Mouse (Mus musculus) right cerebral cortex, adult 2 months (tissue): Measurements from ENCODE around the gene Jak2.
A peak's percentile ranks its signal among the peaks of the same experiment; 100 is the strongest.

Source experiments
- DNase-seq, 2 experiments: peaks; one replicate each; pipeline ENCODE4 v3.0.0; 2021 to 2022; ENCODE audit warnings: low spot score in 2 of 2

Jak2 gene

DNA sequence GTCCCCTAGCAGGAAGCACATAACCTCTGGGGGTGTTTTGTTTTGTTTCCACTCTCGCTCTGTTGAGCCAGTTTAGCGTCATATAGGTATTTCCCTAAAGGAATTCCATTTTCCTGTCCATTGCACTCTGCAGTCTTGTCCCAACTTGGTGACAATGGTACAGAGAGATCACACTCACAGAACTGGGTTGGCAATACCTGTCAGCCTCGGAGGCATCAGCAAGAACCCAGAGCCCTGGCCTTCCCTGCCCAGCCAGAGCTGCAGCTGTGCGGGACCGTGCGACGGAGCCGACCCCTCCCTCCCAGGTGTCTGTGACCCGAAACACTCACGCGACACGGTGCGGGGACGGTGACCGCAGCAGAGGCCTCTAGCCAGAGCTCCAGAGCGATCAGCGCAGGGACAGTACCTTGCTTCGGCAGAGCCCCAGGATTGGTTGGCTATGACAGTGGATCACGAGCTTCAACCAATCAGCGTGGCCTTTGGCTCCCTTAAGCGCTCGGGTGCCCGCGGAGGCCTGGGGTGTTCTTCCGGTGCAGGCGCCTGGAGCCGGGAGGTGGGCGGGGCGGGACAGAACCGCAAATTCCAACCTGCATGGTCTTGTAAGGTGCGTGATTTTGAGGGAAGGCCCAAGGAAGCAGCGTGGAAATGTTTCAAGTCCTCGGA lies 110.0 kb downstream of the Jak2 start:
- peak; percentile 93 to 94 for DNase-seq

DNA sequence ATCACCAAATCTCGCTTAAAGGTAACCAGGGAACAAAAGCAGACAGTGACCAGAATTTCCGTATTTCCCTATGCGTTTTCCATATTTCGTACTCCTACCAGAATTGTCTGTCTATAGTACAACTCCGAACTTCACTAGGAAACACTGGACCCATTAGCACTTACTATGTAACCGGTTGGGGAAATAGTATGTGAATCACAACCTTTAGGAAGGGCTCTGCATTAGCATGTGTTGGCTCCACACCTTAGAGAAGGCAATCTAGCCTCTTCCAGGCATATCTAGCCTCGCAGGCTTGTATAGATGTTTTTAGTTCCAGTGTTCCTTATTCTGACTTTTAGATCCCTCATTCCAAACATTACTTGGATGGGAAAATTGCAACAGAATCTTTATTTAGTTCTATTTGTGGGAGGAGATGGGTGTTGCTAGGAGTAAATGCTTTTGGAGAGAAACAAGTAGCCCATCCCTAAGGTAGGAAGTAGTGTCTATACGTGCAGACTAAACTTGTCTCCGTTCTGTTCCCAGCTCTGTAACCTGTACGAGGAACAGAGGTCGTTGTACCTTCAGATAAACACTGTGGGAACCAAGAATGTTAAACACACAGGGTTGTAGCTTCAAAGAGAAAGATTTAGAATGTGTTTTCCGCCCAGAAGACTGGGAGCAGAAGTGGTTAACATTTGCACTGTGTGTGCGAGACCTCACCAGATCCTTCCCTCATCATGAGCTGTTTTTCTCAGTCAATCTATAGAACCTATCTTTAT lies 110.7 kb downstream of the Jak2 start:
- no peak for DNase-seq
